Mouse (Mus musculus) G1E (cell line): ENCODE measurements around the gene Spata5. TPM values are rescaled to one million over a fixed set of nuclear protein-coding genes. Genes with fewer than 3 reads are reported as not detected.
A peak's percentile ranks its signal among the peaks of the same experiment; 100 is the strongest.

Experiments used
- ATAC-seq: 2 replicates; pipeline ENCODE4 v1.8.0; 2016; ENCODE audit warnings: mild to moderate bottlenecking; ENCODE audit not compliant: insufficient number of reproducible peaks, poor library complexity, low FRiP score, severe bottlenecking; ENCODE audit errors: extremely low read depth
- DNase-seq: peaks from one replicate; pipeline ENCODE4 v3.0.0; 2012; ENCODE audit warnings: low spot score
- H3K27me3 ChIP-seq: 2 replicates; pipeline ENCODE4 v1.6.1; 2012; ENCODE audit warnings: mild to moderate bottlenecking, low read length, inconsistent platforms; ENCODE audit not compliant: insufficient read depth
- H3K36me3 ChIP-seq: replicated peaks from 2 replicates; pipeline ENCODE3; 2012; ENCODE audit warnings: mild to moderate bottlenecking, inconsistent platforms
- H3K4me1 ChIP-seq: 2 replicates; pipeline ENCODE4 v1.6.1; 2012; ENCODE audit warnings: low read depth, low read length, inconsistent platforms, mixed read lengths; ENCODE audit not compliant: insufficient read depth
- H3K4me3 ChIP-seq: 2 replicates; pipeline ENCODE4 v1.5.1; 2012; ENCODE audit warnings: low read depth, mild to moderate bottlenecking, inconsistent platforms, low read length, moderate library complexity, mixed read lengths
- H3K9me3 ChIP-seq: replicated peaks from 2 replicates; pipeline ENCODE4 v1.6.1; 2012; ENCODE audit warnings: inconsistent platforms
- CTCF ChIP-seq: IDR thresholded peaks from 2 replicates; pipeline ENCODE4 v1.5.1; 2012; ENCODE audit warnings: low read depth, low read length, inconsistent platforms, mixed read lengths
- GATA1 ChIP-seq: IDR thresholded peaks from 2 replicates; pipeline ENCODE4 v1.6.1; 2012; ENCODE audit warnings: borderline replicate concordance, low read length, inconsistent platforms, mixed read lengths
- GATA2 ChIP-seq: IDR thresholded peaks from 2 replicates; pipeline ENCODE4 v1.6.1; 2012; ENCODE audit warnings: low read depth, low read length, inconsistent platforms, borderline replicate concordance
- POLR2AphosphoS5 ChIP-seq: IDR thresholded peaks from 2 replicates; pipeline ENCODE4 v1.6.1; 2012; ENCODE audit warnings: low read depth, low read length, inconsistent platforms; ENCODE audit not compliant: insufficient replicate concordance
- TAL1 ChIP-seq: conservative IDR thresholded peaks from 2 replicates; pipeline ENCODE4 v1.6.1; 2012; ENCODE audit warnings: low read depth, low read length, inconsistent platforms, mixed read lengths
- polyA plus RNA-seq: library from polyadenylated mRNA; stranded (reverse); fragments of >175 nt; gene quantifications from 2 replicates; pipeline ENCODE4 v1.2.3, GENCODE M21; 2012
- total RNA-seq, 2 experiments: library from RNA; stranded (forward) in 1 of 2; stranded (reverse) in 1 of 2; fragments of 200-1000 nt in 1 of 2; fragments of >200 nt in 1 of 2; fragmentation: Nextera tagmentation in 1 of 2; gene quantifications; 2 replicates each; pipeline ENCODE4 v1.2.3; 2014 to 2017

Gene Spata5
- total and polyA plus RNA-seq, 3 experiments, result 16.2 to 175 (median 56.8) TPM

GRCm38 (mm10) chr3:37550594-37550993 lies 130.9 kb downstream of the Spata5 start:
- no peaks in the 10 kb centered on the region for H3K9me3 ChIP-seq
- TF ChIP-seq GATA1 (no peak), CTCF (no peak), TAL1 (no peak), GATA2 (no peak), POLR2AphosphoS5 (no peak)
- H3K4me3 ChIP-seq, result no peak overlapping the region; the same call in 1 of the 2 replicates
- no peaks in the 10 kb centered on the region for H3K27me3 ChIP-seq
- H3K4me1 ChIP-seq, result peaks cover 68% of the 10 kb centered on the region
- ATAC-seq, result no peak
- peaks cover 16% of the 10 kb centered on the region for H3K36me3 ChIP-seq
- DNase-seq, result no peak

- Histone ChIP-seq H3K9me3 (no peaks in the 10 kb centered on the region), H3K4me3 (no peak overlapping the region), H3K36me3 (peaks cover 15% of the 10 kb centered on the region), H3K27me3 (no peaks in the 10 kb centered on the region), H3K4me1 (peaks cover 69% of the 10 kb centered on the region)
- DNase-seq, result no peak
- no peak for TF ChIP-seq GATA1
- TF ChIP-seq TAL1, result no peak
- TF ChIP-seq CTCF, result no peak
- no peak for TF ChIP-seq GATA2
- no peak for TF ChIP-seq POLR2AphosphoS5
- ATAC-seq, result no peak
Measured at GRCm38 (mm10) chr3:37551486-37551885, 131.8 kb downstream of the Spata5 start.

GRCm38 (mm10) chr3:37552244-37552643 lies 132.5 kb downstream of the Spata5 start:
- DNase-seq (no peak), ATAC-seq (no peak)
- Histone ChIP-seq H3K4me3 (no peak overlapping the region), H3K4me1 (peaks cover 76% of the 10 kb centered on the region), H3K9me3 (no peaks in the 10 kb centered on the region), H3K36me3 (peaks cover 15% of the 10 kb centered on the region), H3K27me3 (no peaks in the 10 kb centered on the region)
- TF ChIP-seq GATA1 (no peak), TAL1 (no peak), GATA2 (no peak), CTCF (no peak), POLR2AphosphoS5 (no peak)

GRCm38 (mm10) chr3:37553371-37554033 lies 133.8 kb downstream of the Spata5 start:
- DNase-seq, result no peak
- no peaks in the 10 kb centered on the region for H3K9me3 ChIP-seq
- peaks cover 16% of the 10 kb centered on the region for H3K36me3 ChIP-seq
- H3K4me1 ChIP-seq, result peaks cover 89% of the 10 kb centered on the region
- peak; percentile 70 for ATAC-seq
- no peak overlapping the region for H3K4me3 ChIP-seq
- TF ChIP-seq CTCF (no peak), TAL1 (peak; percentile 92), GATA2 (no peak)
- no peaks in the 10 kb centered on the region for H3K27me3 ChIP-seq

GRCm38 (mm10) chr3:37556412-37557113 lies 136.9 kb downstream of the Spata5 start:
- ATAC-seq (no peak), DNase-seq (no peak)
- Histone ChIP-seq H3K9me3 (no peaks in the 10 kb centered on the region), H3K36me3 (peaks cover 21% of the 10 kb centered on the region), H3K4me1 (peaks cover 83% of the 10 kb centered on the region), H3K27me3 (no peaks in the 10 kb centered on the region), H3K4me3 (peak overlapping the region; percentile 39; the same call in 1 of the 2 replicates)
- TF ChIP-seq GATA2, result no peak
- no peak for TF ChIP-seq GATA1
- TF ChIP-seq TAL1, result no peak
- no peak for TF ChIP-seq CTCF
- no peak for TF ChIP-seq POLR2AphosphoS5

GRCm38 (mm10) chr3:37557741-37558479 lies 138.2 kb downstream of the Spata5 start:
- Histone ChIP-seq H3K27me3 (no peaks in the 10 kb centered on the region), H3K9me3 (no peaks in the 10 kb centered on the region), H3K4me3 (no peak overlapping the region; the same call in 1 of the 2 replicates), H3K4me1 (peaks cover 79% of the 10 kb centered on the region), H3K36me3 (peaks cover 22% of the 10 kb centered on the region)
- DNase-seq, result no peak
- TF ChIP-seq TAL1, result 0 out of 2 replicates have a peak, but pooled peaks have one; percentile 32
- TF ChIP-seq GATA1, result no peak
- no peak for ATAC-seq
